Mouse (Mus musculus): Measurements from ENCODE around the gene Smg9. TPM values are rescaled to one million over a fixed set of nuclear protein-coding genes. Genes with fewer than 3 reads are reported as not detected.

Gene Smg9
- polyA plus RNA-seq, 1 experiment from 2014 or later, result 17.1 TPM

DNA sequence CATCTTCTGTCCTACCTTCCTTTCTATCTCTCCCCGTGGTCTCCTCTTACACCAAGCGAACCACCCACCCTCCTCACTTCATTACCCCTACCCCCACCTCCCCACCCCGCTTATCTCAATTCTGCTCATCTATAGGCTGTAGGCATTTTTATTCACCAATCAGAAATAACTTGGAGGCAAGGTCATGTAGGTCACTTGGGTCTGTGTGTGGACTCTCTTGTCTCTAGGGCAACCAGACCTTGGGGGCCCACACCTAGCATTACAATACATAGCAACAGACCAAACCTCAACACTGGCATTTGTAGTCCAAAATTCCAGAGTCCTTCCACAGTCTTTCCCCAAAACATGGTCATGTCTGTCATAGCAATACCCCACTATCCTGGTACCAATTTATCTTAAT, 11.4 kb downstream of the Smg9 start:
- H3K4me2 ChIP-seq, result no peak overlapping the region
- H3K9me3 ChIP-seq (replicated peaks), result no peaks in the 10 kb centered on the region
- no peak for ATAC-seq (replicated peaks; ENCODE audit: insufficient number of reproducible peaks, insufficient read depth, low FRiP score, low read depth)
- no peaks in the 10 kb centered on the region for H3K27me3 ChIP-seq
- no peak overlapping the region for H3K27ac ChIP-seq
- H3K9ac ChIP-seq, result no peak overlapping the region
- 75% methylated on average over 3 of the region's 3 CpGs for WGBS
- peaks cover 18% of the 10 kb centered on the region for H3K4me1 ChIP-seq (replicated peaks)
- H3K36me3 ChIP-seq, result peaks cover 6% of the 10 kb centered on the region; the same call in 1 of the 2 replicates
- no peak overlapping the region for H3K4me3 ChIP-seq

DNA sequence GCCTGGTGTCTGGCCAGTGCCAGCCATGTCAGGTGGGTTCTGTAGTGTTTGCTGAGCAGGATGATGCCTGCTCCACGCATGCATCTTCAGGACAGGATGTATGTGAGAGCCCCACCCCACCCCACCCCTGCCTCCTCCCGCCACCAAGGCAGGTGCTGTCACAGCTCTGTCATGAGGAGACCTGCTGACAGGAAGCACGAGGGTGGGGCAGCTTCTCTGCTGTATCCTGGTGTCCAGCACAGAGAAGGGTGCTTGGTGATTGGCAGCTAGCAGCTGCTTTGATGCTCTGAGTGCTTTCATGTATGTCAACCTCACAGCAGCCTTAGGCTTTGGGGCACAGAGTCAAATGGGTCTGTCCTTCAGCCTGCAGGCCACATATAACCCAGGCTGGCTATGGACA, 14.2 kb downstream of the Smg9 start:
- no peak for ATAC-seq (replicated peaks; ENCODE audit: insufficient number of reproducible peaks, insufficient read depth, low FRiP score, low read depth)
- Histone ChIP-seq H3K27me3 (no peaks in the 10 kb centered on the region), H3K4me3 (no peak overlapping the region), H3K36me3 (no peaks in the 10 kb centered on the region; the same call in 1 of the 2 replicates), H3K9ac (no peak overlapping the region), H3K4me1 (replicated peaks) (peaks cover 14% of the 10 kb centered on the region), H3K27ac (no peak overlapping the region), H3K9me3 (replicated peaks) (no peaks in the 10 kb centered on the region), H3K4me2 (no peak overlapping the region)
- WGBS, result 58% methylated on average over 3 of the region's 3 CpGs

DNA sequence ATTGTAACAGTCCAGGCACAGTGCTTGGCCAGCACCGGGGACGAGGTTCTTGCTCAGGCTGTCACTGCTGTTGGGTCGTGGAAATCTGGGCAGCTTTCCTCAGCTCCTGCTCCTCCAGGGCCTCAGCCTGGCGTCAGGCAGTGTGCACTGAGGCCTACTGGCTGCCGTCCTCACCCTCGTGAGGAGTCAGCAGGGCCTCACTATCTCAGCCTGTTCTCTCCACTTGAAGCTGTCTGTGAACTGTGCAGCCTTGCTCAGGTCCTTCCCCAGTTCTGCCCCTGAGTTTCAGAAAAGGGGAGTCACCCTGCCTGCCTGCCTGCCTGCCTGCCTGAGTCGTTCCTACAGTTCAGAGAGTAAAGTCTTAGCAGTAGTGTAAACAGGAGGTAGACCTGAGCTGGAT, 15.8 kb downstream of the Smg9 start:
- Histone ChIP-seq H3K27ac (peak overlapping the region; percentile 78), H3K4me2 (no peak overlapping the region)
- 35% methylated on average over 7 of the region's 7 CpGs for WGBS

DNA sequence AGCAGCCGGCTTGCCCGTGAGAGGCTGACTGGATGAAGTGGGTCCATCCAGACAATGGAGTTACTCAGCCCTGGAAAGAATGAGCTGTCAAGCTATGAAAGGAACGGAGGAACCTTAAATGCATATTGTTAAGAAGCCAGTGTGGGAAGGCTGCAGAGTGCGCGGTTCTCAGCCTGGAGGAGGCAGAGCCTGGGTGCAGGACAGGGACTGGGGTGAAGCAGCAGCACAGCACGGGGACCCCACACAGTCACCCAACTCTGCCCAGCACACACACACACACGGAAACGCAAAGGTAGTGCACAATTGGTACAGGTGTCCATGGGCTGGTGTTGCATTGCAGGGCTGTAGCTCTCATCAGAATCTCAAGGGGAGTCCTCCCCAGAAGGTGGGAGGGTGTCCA, 20.2 kb downstream of the Smg9 start:
- Histone ChIP-seq H3K4me1 (replicated peaks) (peaks cover 31% of the 10 kb centered on the region), H3K4me2 (no peak overlapping the region), H3K9ac (no peak overlapping the region), H3K4me3 (no peak overlapping the region), H3K27ac (no peak overlapping the region), H3K27me3 (no peaks in the 10 kb centered on the region), H3K36me3 (peaks cover 12% of the 10 kb centered on the region), H3K9me3 (replicated peaks) (no peaks in the 10 kb centered on the region)
- WGBS, result 70% methylated on average over 8 of the region's 8 CpGs
- ATAC-seq (replicated peaks; ENCODE audit: insufficient number of reproducible peaks, insufficient read depth, low FRiP score, low read depth), result no peak

More for the DNA sequence above, 15.8 kb downstream of the Smg9 start:
- peaks cover 18% of the 10 kb centered on the region for H3K4me1 ChIP-seq (replicated peaks)
- no peaks in the 10 kb centered on the region; the same call in 1 of the 2 replicates for H3K36me3 ChIP-seq
- H3K4me3 ChIP-seq, result no peak overlapping the region
- ATAC-seq (replicated peaks; ENCODE audit: insufficient number of reproducible peaks, insufficient read depth, low FRiP score, low read depth), result peak; percentile 60
- H3K27me3 ChIP-seq, result no peaks in the 10 kb centered on the region
- H3K9ac ChIP-seq, result no peak overlapping the region
- H3K9me3 ChIP-seq (replicated peaks), result no peaks in the 10 kb centered on the region

DNA sequence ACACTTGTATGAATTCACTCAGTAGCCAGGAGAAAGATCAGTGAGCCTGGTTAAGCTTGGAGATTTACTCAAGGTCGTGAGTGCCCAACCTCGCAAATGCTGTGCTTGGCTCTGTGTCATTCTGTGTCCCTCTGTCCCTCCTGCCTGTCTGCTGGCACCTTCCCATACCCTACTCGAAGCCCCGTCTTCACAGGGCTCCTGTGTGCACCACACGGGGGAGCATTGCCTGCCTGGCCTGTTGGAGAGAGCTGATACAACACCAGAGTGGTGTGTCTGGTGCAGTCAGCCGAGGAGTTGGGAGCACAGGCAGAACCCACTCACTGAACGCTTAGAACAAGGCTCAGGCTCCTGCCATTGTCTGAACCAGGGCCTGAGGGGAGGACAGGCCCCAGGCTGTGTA, 22.2 kb downstream of the Smg9 start:
- 64% methylated on average over 7 of the region's 7 CpGs for WGBS
- Histone ChIP-seq H3K27ac (no peak overlapping the region), H3K4me2 (no peak overlapping the region), H3K9ac (no peak overlapping the region), H3K36me3 (peaks cover 12% of the 10 kb centered on the region), H3K4me3 (no peak overlapping the region), H3K9me3 (replicated peaks) (no peaks in the 10 kb centered on the region), H3K27me3 (no peaks in the 10 kb centered on the region), H3K4me1 (replicated peaks) (peaks cover 23% of the 10 kb centered on the region)
- no peak for ATAC-seq (replicated peaks; ENCODE audit: insufficient number of reproducible peaks, insufficient read depth, low FRiP score, low read depth)

DNA sequence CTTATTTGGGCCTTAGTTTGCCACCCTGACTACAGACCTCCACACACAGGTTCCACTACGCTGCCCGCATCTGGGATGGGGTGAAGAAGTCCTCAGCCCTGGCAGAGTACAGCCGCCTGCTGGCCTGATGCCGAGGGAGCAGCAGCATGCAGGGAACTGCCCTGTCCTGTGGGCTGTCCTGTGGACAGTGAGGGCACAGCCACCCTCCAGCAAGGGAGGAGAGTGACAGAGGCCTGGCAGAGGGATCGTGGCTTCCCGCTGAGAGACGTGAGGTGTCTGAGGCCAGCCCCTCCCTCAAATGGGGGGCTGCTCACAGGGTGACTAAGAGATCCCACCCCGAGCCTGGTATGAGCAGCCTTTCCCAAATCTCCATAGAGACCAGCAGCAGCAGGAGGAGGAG, 22.8 kb downstream of the Smg9 start:
- no peak for ATAC-seq (replicated peaks; ENCODE audit: insufficient number of reproducible peaks, insufficient read depth, low FRiP score, low read depth)
- H3K4me3 ChIP-seq, result no peak overlapping the region
- H3K36me3 ChIP-seq, result peaks cover 12% of the 10 kb centered on the region
- H3K27me3 ChIP-seq, result no peaks in the 10 kb centered on the region
- 78% methylated on average over 8 of the region's 8 CpGs for WGBS
- H3K9ac ChIP-seq, result 0 out of 2 replicates have a peak overlapping the region, but pooled peaks have one; percentile 14
- H3K27ac ChIP-seq, result no peak overlapping the region
- no peak overlapping the region for H3K4me2 ChIP-seq
- H3K9me3 ChIP-seq (replicated peaks), result no peaks in the 10 kb centered on the region
- H3K4me1 ChIP-seq (replicated peaks), result peaks cover 23% of the 10 kb centered on the region

DNA sequence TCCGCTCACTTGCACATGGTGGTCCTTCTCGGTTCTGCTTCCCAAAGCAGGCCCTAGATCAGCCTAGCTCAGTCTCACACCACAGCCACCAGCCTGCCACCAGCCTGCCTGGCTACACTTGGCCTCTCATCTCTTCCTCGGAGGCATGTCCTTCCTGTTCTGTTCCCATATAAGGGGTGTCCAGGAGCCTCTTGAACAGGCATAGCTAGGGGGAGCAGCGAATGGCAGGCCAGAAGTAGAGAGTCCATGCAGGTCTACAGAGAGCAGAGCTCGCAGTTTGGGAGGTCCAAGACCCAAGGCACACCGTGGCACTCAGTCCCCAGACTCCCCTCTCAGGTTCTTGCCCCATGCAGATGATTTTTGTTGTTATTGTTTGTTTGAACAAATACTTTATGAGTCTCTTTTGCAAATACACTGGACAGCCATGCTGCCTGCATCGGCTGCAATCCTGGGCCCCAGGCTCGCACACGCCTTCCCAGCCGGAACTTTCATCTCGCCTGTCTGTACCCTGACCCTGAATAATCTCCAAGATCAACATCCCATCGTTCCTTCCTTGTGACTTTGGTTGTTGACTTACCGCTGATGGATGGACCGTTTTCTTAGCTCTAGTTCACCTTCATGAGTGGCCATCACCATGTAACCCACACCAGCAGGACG, 23.8 kb downstream of the Smg9 start:
- peaks cover 23% of the 10 kb centered on the region for H3K4me1 ChIP-seq (replicated peaks)
- no peak for ATAC-seq (replicated peaks; ENCODE audit: insufficient number of reproducible peaks, insufficient read depth, low FRiP score, low read depth)
- H3K4me3 ChIP-seq, result no peak overlapping the region
- no peak overlapping the region for H3K27ac ChIP-seq
- no peak overlapping the region for H3K9ac ChIP-seq
- no peak overlapping the region for H3K4me2 ChIP-seq
- peaks cover 12% of the 10 kb centered on the region for H3K36me3 ChIP-seq
- WGBS, result 80% methylated on average over 15 of the region's 15 CpGs
- no peaks in the 10 kb centered on the region for H3K27me3 ChIP-seq
- H3K9me3 ChIP-seq (replicated peaks), result no peaks in the 10 kb centered on the region

DNA sequence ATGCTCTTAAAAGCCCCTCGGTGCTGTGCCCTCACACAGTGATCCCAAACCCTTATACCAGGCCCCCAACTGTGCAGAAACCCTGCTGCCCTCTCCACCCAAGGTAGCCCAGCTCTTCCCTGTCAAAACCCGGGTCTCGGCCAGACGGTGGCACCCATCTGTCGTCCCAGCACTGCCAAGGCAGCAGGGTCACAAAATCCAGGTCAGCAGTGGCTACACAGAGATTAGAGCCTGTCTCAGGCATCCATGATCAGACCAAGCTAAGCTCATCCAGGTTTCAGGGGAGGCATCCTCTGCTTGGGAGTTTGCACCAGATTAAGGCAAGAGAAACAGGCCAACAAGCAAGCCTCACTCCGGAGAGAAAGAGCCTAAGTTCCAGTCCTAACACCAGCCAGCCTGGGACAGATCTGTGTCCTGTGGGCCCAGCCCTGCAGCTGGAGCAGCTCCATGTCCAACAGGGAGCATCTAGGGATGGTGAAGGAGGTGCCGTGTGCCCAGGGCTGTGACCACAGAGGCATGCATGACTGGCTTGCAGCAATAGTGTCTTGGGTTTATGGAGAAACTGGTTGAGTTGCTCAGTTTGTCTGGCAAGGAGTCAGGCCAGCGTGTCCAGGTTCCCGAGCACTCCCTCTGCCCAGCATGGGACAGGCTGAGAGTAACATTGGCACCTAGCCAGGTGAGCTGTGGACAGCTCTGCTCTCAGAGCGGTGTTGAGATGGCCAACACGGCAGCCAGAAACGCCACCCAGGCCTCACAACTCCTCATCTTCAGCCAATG, 24.7 kb downstream of the Smg9 start:
- peak overlapping the region; percentile 28 for H3K27ac ChIP-seq
- ATAC-seq (replicated peaks; ENCODE audit: insufficient number of reproducible peaks, insufficient read depth, low FRiP score, low read depth), result peak; percentile 29; the same call in 1 of the 2 replicates
- no peaks in the 10 kb centered on the region for H3K9me3 ChIP-seq (replicated peaks)
- no peak overlapping the region for H3K9ac ChIP-seq
- peaks cover 12% of the 10 kb centered on the region for H3K36me3 ChIP-seq
- 55% methylated on average over 12 of the region's 12 CpGs for WGBS
- no peaks in the 10 kb centered on the region for H3K27me3 ChIP-seq
- peaks cover 23% of the 10 kb centered on the region for H3K4me1 ChIP-seq (replicated peaks)
- no peak overlapping the region for H3K4me3 ChIP-seq
- H3K4me2 ChIP-seq, result no peak overlapping the region

DNA sequence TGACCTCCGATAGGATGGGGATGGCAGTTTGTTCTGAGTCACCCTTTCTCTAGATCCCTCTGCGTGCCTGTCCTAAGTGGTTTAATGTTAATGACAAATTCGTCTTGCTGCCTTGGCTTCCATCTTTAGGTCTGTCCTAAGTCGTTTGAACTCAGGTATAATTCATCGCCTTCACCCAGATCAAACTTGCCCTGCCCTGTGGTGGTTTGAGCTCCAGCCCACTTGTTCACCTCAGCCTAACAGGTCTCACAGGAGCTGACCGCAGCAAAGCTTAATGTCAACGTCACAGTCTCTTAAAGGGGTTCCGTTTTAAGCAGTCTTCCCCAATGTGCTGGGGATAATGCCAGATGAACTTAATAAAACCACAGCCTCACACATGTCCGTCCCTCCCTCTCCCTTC, 26.5 kb downstream of the Smg9 start:
- peaks cover 6% of the 10 kb centered on the region for H3K36me3 ChIP-seq
- H3K9ac ChIP-seq, result no peak overlapping the region
- no peaks in the 10 kb centered on the region for H3K9me3 ChIP-seq (replicated peaks)
- no peaks in the 10 kb centered on the region for H3K27me3 ChIP-seq
- no peak overlapping the region for H3K4me3 ChIP-seq
- no peak for ATAC-seq (replicated peaks; ENCODE audit: insufficient number of reproducible peaks, insufficient read depth, low FRiP score, low read depth)
- H3K27ac ChIP-seq, result no peak overlapping the region
- 73% methylated on average over 9 of the region's 9 CpGs for WGBS
- no peak overlapping the region for H3K4me2 ChIP-seq
- peaks cover 27% of the 10 kb centered on the region for H3K4me1 ChIP-seq (replicated peaks)

DNA sequence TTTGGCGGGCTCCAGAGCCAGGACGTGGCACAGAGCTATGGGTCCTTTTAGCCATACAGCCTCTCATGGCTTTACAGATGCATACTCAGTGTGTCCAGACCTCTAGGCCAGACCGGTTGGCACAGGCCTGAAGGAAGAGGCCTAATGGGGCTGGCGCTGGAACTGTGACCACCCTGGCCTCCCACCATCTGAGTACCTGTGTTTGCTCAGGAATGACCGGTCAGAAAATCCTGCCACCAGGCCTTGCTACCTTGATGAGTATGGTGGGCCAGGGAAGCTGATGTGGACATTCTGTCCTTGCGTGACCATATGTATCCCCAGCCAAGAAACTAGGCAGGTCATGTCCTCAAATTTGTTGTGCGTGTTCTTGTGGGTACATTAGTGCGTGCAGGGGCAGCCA, 27.7 kb downstream of the Smg9 start:
- H3K4me1 ChIP-seq (replicated peaks), result peaks cover 31% of the 10 kb centered on the region
- H3K9me3 ChIP-seq (replicated peaks), result no peaks in the 10 kb centered on the region
- H3K4me3 ChIP-seq, result no peak overlapping the region
- peaks cover 8% of the 10 kb centered on the region for H3K27me3 ChIP-seq
- WGBS, result 93% methylated on average over 8 of the region's 8 CpGs
- no peak for ATAC-seq (replicated peaks; ENCODE audit: insufficient number of reproducible peaks, insufficient read depth, low FRiP score, low read depth)
- H3K9ac ChIP-seq, result no peak overlapping the region
- H3K4me2 ChIP-seq, result no peak overlapping the region
- H3K36me3 ChIP-seq, result no peaks in the 10 kb centered on the region
- no peak overlapping the region for H3K27ac ChIP-seq

DNA sequence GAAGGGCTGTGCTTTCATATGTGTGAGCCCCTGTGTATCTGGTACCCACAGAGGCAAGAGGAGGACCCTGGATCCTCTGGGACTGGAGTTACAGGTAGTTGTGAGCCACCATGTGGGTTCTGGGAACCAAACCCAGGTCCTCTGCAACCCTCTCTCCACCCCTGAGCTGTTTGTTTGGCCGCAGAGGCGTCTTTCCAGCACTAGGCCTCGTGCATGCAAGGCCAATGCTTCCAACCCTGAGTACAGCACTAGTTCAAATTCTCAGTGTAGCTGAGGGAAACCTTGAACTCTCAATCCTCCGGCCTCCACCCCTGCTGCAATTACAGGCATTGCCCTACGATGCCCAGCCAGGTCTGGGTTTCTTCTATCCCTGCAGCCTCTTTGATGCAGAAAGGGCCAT, 29.3 kb downstream of the Smg9 start:
- H3K9me3 ChIP-seq (replicated peaks), result no peaks in the 10 kb centered on the region
- no peak overlapping the region for H3K27ac ChIP-seq
- ATAC-seq (replicated peaks; ENCODE audit: insufficient number of reproducible peaks, insufficient read depth, low FRiP score, low read depth), result no peak
- H3K9ac ChIP-seq, result no peak overlapping the region
- H3K4me1 ChIP-seq (replicated peaks), result peaks cover 30% of the 10 kb centered on the region
- WGBS, result 89% methylated on average over 5 of the region's 5 CpGs
- no peak overlapping the region for H3K4me3 ChIP-seq
- H3K27me3 ChIP-seq, result peaks cover 23% of the 10 kb centered on the region
- H3K4me2 ChIP-seq, result no peak overlapping the region
- H3K36me3 ChIP-seq, result no peaks in the 10 kb centered on the region

Data from heart, embryonic 15.5 days (tissue).